Mouse (Mus musculus) kidney, adult 2 months (tissue): ENCODE measurements at regions not wholly inside any gene's neighbourhood (a gene's known extent, or its start where the extent isn't known, plus 50 kb on each side); places are given as distances from the start of the nearest gene placed in this dataset.
A peak's percentile ranks its signal among the peaks of the same experiment; 100 is the strongest.

Source experiments
- DNase-seq: peaks from one replicate; pipeline ENCODE4 v3.0.0; 2021
- H3K27ac ChIP-seq: fragments of 200-500 bp; 2 replicates; pipeline ENCODE4 v1.5.1; 2012; ENCODE audit warnings: low read depth, low read length, control low read depth, inconsistent platforms; ENCODE audit not compliant: insufficient read depth
- H3K27me3 ChIP-seq: fragments of 200-500 bp; replicated peaks from 2 replicates; pipeline ENCODE4 v1.6.1; 2012; ENCODE audit warnings: mild to moderate bottlenecking, moderate library complexity, low read length, inconsistent platforms; ENCODE audit not compliant: control insufficient read depth, insufficient read depth
- H3K36me3 ChIP-seq: fragments of 200-500 bp; 2 replicates; pipeline ENCODE4 v1.6.1; 2012; ENCODE audit warnings: mild to moderate bottlenecking, moderate library complexity, low read length, inconsistent platforms; ENCODE audit not compliant: control insufficient read depth, insufficient read depth
- H3K4me1 ChIP-seq: fragments of 200-500 bp; 2 replicates; pipeline ENCODE4 v1.6.1; 2011; ENCODE audit warnings: low read length; ENCODE audit not compliant: control insufficient read depth, insufficient read depth
- H3K4me3 ChIP-seq: fragments of 200-500 bp; 2 replicates; pipeline ENCODE4 v1.5.1; 2011; ENCODE audit warnings: mild to moderate bottlenecking, low read depth, low read length, control low read depth; ENCODE audit not compliant: insufficient read depth
- CTCF ChIP-seq: fragments of 200-500 bp; conservative IDR thresholded peaks from 2 replicates; pipeline ENCODE4 v1.5.1; 2011; ENCODE audit warnings: low read depth, mild to moderate bottlenecking, control low read depth, low read length, moderate library complexity, mixed read lengths; ENCODE audit not compliant: insufficient read depth, insufficient read length
- POLR2A ChIP-seq: fragments of 200-500 bp; IDR thresholded peaks from one replicate; pipeline ENCODE4 v1.6.1; 2011; ENCODE audit warnings: low read depth, low read length, control low read depth
- WGBS: fragments of 180-500 bp; shearing (Covaris S2); methylation state at CpG from one replicate; pipeline ENCODE4 v1.1.7; 2018; 5-methylcytosine and 5-hydroxymethylcytosine counted together

DNA sequence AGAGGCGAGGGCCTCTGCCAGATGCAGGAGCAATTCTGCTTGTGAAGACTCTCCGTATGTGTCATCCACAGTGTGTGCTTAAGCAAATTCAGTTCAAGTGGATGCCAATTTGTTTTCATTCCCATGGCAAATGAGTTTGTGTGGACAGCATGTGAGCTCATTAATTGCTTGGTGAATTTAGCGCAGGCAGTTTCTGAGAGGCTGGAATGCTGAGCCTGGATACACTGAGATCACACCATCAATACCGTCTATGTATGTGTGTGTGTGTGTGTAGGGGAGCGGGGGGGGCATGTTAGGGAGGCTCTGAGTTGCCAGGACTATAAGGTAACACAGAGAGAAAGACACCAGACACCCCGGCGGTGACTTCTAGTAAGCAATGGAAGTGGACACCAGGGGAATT, 191.9 kb downstream of the C1d start:
- DNase-seq, result no peak
- Histone ChIP-seq H3K27ac (no peak overlapping the region), H3K27me3 (no peaks in the 10 kb centered on the region), H3K36me3 (no peaks in the 10 kb centered on the region), H3K4me3 (no peak overlapping the region), H3K4me1 (no peaks in the 10 kb centered on the region)
- no peak for TF ChIP-seq CTCF
- no peak for TF ChIP-seq POLR2A
- 69% methylated on average over 7 of the region's 7 CpGs for WGBS

GRCm38 (mm10) chr11:17450360-17451045, 193.1 kb downstream of the C1d start:
- Histone ChIP-seq H3K27me3 (no peaks in the 10 kb centered on the region), H3K36me3 (no peaks in the 10 kb centered on the region), H3K27ac (no peak overlapping the region), H3K4me3 (no peak overlapping the region), H3K4me1 (no peaks in the 10 kb centered on the region)
- no peak for DNase-seq
- no peak for TF ChIP-seq POLR2A
- no peak for TF ChIP-seq CTCF
- WGBS, result 51% methylated on average over 7 of the region's 7 CpGs

DNA sequence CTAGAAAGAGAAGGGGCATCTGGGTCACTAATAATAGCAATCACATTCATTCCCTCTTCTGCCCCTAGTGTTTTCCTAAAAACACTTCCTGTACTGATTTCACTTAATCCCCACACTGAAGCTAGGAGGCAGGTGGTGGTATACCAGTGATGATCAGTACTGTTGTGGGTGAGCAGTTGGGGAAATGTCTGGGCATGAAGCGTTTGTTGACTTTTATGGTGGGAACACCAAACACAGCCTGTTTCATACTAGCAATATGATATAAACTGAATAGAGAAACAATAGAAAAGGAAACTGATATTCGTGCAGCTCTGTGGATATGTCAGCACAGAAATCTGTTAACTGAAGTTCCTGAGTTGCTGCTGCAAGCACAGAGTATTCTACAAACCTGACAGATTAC, 194.1 kb downstream of the C1d start:
- no peak overlapping the region for H3K27ac ChIP-seq
- TF ChIP-seq CTCF, result no peak
- TF ChIP-seq POLR2A, result no peak
- DNase-seq, result no peak
- H3K4me3 ChIP-seq, result no peak overlapping the region
- H3K4me1 ChIP-seq, result no peaks in the 10 kb centered on the region
- WGBS, result 91% methylated on average over 2 of the region's 2 CpGs
- H3K36me3 ChIP-seq, result no peaks in the 10 kb centered on the region
- H3K27me3 ChIP-seq, result no peaks in the 10 kb centered on the region

DNA sequence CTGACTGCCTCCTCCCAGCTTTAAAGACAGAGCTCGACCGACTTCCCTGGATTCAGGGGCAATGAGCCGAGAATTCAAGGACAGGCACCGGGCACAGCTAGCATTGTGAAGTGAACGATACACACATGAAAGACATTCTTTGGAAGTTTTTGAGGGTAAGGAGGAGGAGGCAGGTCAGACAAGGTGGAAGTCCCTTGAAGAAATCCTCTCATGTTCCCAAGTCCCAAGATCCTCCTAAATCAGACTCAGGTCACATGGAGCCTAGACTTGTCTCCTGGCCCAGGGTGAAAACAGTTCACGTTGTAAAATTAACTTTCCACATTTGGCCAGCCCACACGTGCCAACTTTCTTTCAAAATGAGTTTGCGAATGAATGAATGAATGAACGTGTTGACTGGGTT, 196.2 kb downstream of the C1d start:
- Histone ChIP-seq H3K36me3 (no peaks in the 10 kb centered on the region), H3K4me1 (no peaks in the 10 kb centered on the region), H3K4me3 (no peak overlapping the region), H3K27ac (no peak overlapping the region), H3K27me3 (no peaks in the 10 kb centered on the region)
- TF ChIP-seq CTCF, result no peak
- no peak for TF ChIP-seq POLR2A
- no peak for DNase-seq
- WGBS, result 30% methylated on average over 9 of the region's 9 CpGs

GRCm38 (mm10) chr11:17458946-17459345, 201.6 kb downstream of the C1d start:
- no peak overlapping the region for H3K27ac ChIP-seq
- DNase-seq, result no peak
- TF ChIP-seq POLR2A (no peak), CTCF (no peak)
- H3K4me1 ChIP-seq, result no peaks in the 10 kb centered on the region
- H3K27me3 ChIP-seq, result no peaks in the 10 kb centered on the region
- WGBS, result 56% methylated on average over 4 of the region's 4 CpGs
- H3K36me3 ChIP-seq, result no peaks in the 10 kb centered on the region
- no peak overlapping the region for H3K4me3 ChIP-seq

DNA sequence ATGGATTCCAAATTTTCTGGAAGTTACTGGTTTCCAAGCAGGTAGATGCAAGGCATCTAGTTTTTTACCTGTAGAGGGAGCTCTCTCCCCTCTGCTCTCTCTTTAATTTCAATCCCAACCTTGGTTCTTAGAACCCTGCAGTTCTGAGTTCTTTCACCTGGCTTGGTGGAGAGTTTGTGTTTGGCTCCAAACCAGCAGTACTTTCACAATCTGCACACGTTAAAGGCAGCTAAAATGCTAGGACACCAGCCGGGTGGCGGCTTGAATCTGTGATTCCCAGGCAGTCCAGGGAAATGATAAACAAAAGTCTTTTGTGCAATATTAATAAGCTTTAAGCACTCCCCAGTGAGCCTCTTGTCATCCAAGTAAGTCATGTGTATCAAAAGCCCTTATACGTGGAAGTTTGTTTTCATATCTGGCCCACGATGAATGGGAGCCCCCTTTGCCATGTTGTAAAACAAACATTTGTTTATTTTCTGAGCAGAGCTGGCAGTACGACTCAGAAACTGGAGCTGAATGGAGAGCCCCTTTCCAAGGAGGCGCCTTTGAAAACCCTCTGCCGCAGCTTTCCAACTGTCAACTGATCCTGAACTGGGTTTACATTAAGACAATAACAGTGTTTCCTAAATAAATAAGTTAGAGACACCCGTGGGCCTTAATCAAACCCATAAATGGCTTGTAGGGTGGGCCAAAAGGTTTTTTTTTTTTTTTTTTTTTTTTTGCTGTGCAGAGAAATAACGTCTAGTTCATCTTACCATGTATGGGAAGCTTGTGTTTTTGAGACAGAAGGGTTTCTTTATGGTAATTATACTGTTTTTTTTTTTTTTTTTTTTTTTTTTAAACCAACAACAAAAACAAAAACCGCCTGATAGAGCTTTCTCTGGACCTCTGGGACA, 202.9 kb downstream of the C1d start:
- WGBS, result 21% methylated on average over 11 of the region's 11 CpGs
- Histone ChIP-seq H3K27ac (no peak overlapping the region), H3K4me3 (no peak overlapping the region), H3K27me3 (no peaks in the 10 kb centered on the region), H3K4me1 (no peaks in the 10 kb centered on the region), H3K36me3 (no peaks in the 10 kb centered on the region)
- TF ChIP-seq POLR2A (no peak), CTCF (no peak)
- peak; percentile 41 for DNase-seq

- no peak for TF ChIP-seq CTCF
- no peak for TF ChIP-seq POLR2A
- no peaks in the 10 kb centered on the region for H3K4me1 ChIP-seq
- no peak overlapping the region for H3K4me3 ChIP-seq
- 8% methylated on average over 13 of the region's 13 CpGs for WGBS
- peak; percentile 23 for DNase-seq
- H3K27me3 ChIP-seq, result no peaks in the 10 kb centered on the region
- no peaks in the 10 kb centered on the region for H3K36me3 ChIP-seq
- H3K27ac ChIP-seq, result no peak overlapping the region
Observed at GRCm38 (mm10) chr11:17460920-17461279, 203.5 kb downstream of the C1d start.
